Mouse (Mus musculus) left cerebral cortex, adult 18-20 months (tissue): ENCODE data around the gene Rhno1. TPM values are rescaled to one million over a fixed set of nuclear protein-coding genes. Genes with fewer than 3 reads are reported as not detected.

Source experiments
- DNase-seq, 2 experiments: peaks; one replicate each; pipeline ENCODE4 v3.0.0; 2021 to 2022; ENCODE audit warnings: low spot score in 2 of 2, mixed read lengths in 1 of 2
- total RNA-seq, 2 experiments: library from RNA; stranded (reverse); gene quantifications; 2 replicates each; pipeline ENCODE4 v1.2.3; 2021

The Rhno1 gene
- total RNA-seq, 2 experiments from 2014 or later: 18.0 to 18.8 TPM

DNA sequence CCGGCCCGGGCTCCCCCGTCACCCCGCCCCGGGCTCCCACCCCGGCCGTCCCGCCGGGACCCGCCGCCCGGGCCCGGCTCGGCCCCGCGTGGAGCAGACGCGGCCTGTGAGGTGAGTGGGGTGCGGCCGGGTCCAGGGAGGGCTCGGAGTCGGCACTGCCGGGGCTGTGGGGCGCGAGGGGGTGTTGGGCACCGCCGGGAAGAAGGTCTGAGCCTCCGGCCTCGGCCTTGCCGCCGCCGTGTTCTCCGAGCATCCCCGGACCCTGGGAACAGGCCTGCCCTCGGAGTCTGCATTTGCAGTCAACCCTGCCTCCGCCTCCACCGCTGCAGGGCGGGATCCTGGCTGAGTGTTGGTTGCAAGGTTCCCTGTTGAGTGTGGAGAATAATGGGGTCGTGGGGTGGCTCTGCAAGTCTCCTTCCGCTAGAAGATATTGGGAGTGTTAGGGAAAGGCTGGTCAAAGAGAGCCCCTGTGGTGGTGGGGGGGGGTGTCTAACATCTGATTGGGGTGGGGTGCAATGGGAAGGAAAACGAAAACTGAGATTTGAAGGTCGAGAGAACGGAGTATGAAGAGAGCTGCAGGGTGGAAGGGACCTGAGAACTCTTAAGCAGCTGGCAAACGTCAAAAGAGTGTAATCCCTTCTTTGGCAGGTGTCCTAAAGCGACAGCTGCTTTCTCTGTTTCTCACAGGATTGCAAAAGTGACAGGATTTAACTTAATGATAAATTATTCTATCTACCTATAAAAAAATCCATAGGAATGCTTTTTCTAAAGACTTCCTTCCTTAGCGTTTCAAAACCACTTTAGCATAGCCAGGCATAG, 505 bp upstream of the Rhno1 start:
- no peak for DNase-seq

- no peak for DNase-seq
Observed at GRCm38 (mm10) chr6:128361901-128362300, 810 bp downstream of the Rhno1 start.

DNA sequence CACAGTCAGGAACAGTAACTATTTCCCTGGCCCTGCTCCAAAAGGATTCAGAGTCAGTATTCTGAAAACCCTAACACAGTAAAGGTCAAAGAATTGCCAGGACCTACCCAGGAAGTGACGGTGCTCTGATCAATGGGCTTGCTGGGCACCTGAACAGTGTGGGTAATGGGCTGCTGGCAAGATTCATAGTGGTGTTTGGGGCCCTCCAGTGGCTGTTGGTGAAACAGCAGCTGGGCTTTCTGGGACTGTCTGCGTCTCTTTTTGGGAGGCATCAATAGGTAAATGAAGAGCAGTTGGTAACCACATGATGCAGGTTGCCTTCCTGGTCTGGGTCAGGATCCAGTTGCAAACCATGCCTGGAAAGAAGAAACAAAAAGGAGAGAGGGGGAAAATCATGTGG, 3.7 kb downstream of the Rhno1 start:
- peak; percentile 71 to 74 for DNase-seq

DNA sequence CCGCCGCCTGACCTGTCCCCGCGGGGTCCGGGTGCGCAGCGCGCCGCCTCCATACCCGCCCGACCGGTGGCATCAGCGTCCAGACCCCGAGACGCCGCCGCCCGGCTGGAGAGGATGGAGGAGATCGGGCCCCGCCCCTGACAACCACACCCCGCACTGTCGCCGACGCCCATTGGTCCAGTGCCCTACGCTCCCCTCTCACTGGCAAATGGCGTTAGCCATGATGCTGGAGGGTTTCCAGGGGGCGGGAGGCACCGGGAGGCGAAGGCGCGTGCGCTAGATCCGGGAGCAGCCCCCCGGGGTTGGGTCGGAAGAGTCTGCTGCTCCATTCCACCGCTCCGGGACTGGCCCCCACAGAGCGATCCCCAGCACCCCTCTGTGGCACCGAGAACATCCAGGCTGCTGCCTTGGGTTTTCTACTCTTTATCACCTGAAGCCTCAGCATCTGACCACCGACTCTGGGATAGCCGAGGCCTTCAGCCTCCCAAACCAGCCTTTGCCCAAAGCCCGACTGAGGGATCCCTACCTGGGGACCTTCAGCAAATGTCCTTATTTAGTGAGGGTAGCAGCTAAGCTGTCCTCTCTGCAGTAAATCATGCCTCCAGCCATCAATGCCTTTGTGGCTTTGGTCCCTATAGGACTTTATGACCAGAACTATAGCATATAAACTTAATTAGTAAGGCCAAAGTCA, 6.8 kb downstream of the Rhno1 start, which contains the start of gene Tulp3:
Gene Tulp3, minus strand, starts transcription at position 126 of the 691 bp plus-strand sequence.
- DNase-seq: peak; percentile 96 to 97

- peak; percentile 22 to 41 for DNase-seq
Observed at GRCm38 (mm10) chr6:128355201-128355681, 7.5 kb downstream of the Rhno1 start.

- DNase-seq: no peak
Observed at GRCm38 (mm10) chr6:128354140-128354539, 8.6 kb downstream of the Rhno1 start.

DNA sequence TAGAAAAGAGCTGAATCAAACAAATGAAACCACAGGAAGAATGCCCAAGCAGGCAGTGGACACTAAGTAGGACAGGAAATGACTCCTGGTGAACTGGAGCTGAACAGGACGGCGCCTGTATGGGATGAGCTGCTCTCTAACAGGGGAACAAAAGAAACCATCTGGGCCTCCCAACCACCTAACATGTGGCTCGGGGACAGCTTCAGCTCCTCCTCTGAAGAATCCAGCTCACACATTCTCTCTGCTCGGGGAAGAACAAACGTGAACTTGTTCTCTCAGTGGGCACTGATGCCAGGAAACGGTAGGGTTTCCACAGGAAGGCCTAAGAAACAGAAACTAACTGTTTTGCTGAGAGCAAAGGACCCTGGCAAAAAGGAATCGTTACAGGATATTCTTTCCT, 13.0 kb downstream of the Rhno1 start:
- no peak for DNase-seq

GRCm38 (mm10) chr6:128346782-128347181, 15.9 kb downstream of the Rhno1 start:
- no peak for DNase-seq

GRCm38 (mm10) chr6:128345623-128346022, 17.1 kb downstream of the Rhno1 start:
- DNase-seq: no peak

GRCm38 (mm10) chr6:128341956-128342723, 20.6 kb downstream of the Rhno1 start:
- no peak for DNase-seq

DNA sequence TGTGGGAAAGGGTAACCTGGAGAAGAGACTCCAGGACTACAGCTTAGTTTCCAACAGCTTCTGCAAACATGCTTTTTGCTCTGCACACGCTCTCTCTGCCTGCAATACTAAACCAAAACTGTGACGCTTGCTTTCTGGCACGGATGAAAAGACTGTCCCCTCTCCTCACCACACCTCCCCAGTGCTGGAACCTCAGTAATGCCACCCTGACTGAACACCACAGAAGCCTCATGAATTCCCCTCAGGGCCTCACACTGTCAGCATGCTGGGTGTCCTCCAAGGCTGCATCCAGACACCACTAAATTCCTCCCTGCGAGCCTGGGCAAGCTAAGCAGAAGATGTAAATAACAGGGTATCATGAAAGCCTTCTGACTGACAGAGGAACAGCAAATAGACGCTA, 23.8 kb downstream of the Rhno1 start:
- no peak for DNase-seq

DNA sequence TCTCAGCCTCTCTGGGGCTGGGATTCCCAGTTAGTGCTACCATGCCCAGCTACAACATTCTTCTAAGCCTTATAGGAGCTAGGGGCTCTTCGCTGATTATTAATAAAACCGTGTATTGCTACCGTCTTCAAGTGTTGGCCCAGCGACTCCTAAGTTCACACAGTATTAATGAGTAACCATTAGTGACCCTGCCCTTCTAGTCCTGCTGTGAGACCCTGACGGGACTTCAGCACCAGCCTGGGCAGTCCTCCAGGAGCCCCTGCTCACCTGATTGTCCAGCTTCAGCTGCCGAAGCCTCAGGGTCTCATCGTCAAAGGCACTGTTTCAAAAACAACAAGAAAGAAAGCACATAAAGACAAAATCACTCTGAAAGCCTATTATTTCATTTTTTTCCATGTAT, 25.2 kb downstream of the Rhno1 start:
- DNase-seq: no peak

DNA sequence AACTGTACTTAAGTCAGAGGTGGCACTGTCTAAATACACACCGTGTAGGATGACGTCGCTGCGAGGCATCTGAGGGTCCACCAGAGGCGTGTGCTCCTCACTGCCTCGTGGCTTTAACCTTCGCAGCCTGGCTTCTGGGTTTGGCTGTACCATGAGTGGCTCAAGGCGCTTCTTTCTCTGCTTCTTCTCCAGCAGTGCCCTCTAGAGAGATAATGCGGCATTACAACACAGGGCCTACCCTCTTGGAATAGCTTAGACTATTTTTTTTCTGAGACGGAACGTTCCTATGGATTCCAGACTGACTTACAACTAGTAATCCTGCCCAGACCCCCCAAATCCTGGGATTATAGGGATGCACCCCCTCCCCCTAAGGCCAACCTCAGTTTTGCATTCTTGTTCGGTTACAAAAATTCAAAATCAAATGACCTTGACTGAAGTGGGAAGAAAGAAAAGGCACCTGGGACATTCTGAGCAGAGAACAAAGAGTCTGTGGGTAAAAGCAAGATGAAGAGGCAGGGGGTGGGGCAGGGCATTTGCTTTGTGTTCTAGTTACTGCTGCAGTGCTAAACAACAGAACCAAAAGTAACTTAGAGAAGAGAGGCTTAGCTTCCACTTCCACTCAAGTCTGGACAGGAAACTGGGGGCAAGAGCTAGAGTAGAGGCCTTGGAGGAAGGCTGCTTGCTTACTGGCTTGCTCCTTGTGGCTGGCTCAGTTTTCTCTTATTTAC, 28.1 kb downstream of the Rhno1 start:
- DNase-seq: peak; percentile 70 to 82

GRCm38 (mm10) chr6:128318317-128318716, 44.4 kb downstream of the Rhno1 start:
- DNase-seq: peak; percentile 62 to 70

GRCm38 (mm10) chr6:128315597-128315996, 47.1 kb downstream of the Rhno1 start:
- DNase-seq: no peak

- no peak for DNase-seq
Observed at GRCm38 (mm10) chr6:128314796-128315195, 47.9 kb downstream of the Rhno1 start.

DNA sequence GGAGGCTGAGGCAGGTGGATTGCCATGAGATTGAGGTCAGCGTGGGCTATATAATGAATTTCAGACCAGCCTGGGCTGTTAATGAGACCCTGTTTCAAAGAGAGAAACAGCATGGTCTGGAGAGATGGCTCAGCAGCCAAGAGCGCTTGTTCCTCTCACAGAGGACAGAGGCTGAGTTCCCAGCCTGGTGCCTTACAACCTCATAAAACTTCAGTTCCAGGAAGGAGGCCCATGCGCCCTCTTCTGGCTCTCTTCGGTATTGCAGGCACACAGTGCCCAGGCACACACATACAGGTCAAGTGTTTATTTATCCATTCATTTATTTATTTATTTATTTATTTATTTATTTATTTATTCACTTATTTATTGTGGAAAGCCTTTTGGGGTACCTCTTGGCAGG, 54.4 kb downstream of the Rhno1 start:
- DNase-seq: peak in 1 of 2 experiments; percentile 48
